Mouse (Mus musculus) testis, adult 2 months (tissue): ENCODE results near the gene Rprd1b.

Source experiments
- CTCF ChIP-seq: fragments of 200-500 bp; IDR thresholded peaks from 2 replicates; pipeline ENCODE4 v1.5.1; 2012; ENCODE audit warnings: low read depth, mild to moderate bottlenecking, inconsistent platforms, low read length, moderate library complexity; ENCODE audit not compliant: control insufficient read depth, insufficient read depth, insufficient replicate concordance
- POLR2A ChIP-seq: fragments of 200-500 bp; IDR thresholded peaks from 2 replicates; pipeline ENCODE4 v1.6.1; 2012; ENCODE audit warnings: low read depth, mild to moderate bottlenecking, inconsistent platforms, low read length, moderate library complexity; ENCODE audit not compliant: control insufficient read depth

DNA sequence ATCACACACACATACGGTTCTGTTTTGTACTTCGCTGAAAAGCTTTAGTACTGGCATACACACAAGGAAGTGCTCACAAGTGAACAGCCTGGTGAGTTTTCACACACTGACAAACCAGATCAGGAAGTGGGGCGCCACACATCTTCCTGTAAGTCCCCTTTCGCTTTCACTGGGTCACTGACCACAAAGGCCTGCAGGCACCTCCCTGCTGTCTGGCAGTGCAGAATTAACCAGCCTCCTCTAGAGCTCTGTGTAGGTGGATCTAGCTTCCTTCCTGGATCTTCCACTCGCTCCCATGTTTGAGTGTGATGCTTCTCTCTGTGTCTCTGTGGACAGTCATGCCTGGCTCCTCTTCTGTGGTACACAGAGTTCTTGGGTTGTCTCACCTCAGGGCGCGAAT lies 138.3 kb downstream of the Rprd1b start:
- no peak for TF ChIP-seq CTCF
- no peak for TF ChIP-seq POLR2A
